Mouse (Mus musculus): Measurements from ENCODE around the gene Myo7a. TPM values are rescaled to one million over a fixed set of nuclear protein-coding genes. Genes with fewer than 3 reads are reported as not detected.

The Myo7a gene
- polyA plus RNA-seq, 1 experiment, result 23.0 TPM

Other genes with a start within 250 kb of the Myo7a start
- not detected in 2 replicates for gene Gdpd4, start 199.6 kb downstream of the Myo7a start, polyA plus RNA-seq (2012; rRNA removed)
- 0.88 and 0.94 TPM in 2 replicates for gene Omp, start 26.0 kb upstream of the Myo7a start, polyA plus RNA-seq (2012; rRNA removed)
- gene Capn5, start 58.8 kb upstream of the Myo7a start, polyA plus RNA-seq (2012; rRNA removed), result 16.2 and 24.7 TPM in 2 replicates
- gene B3gnt6, start 80.0 kb upstream of the Myo7a start, polyA plus RNA-seq (2012; rRNA removed), result 3.7 and 5.3 TPM in 2 replicates
- 8.9 and 13.4 TPM in 2 replicates for gene Acer3, start 201.7 kb upstream of the Myo7a start, polyA plus RNA-seq (2012; rRNA removed)
- 5.5 and 26.3 TPM in 2 replicates for gene Tsku, start 241.8 kb upstream of the Myo7a start, polyA plus RNA-seq (2012; rRNA removed)

All from large intestine, adult 2 months (tissue).